Mouse (Mus musculus) olfactory bulb, adult 2 months (tissue): ENCODE measurements around the gene Kctd18. TPM values are rescaled to one million over a fixed set of nuclear protein-coding genes. Genes with fewer than 3 reads are reported as not detected.

Source experiments
- H3K27ac ChIP-seq: fragments of 200-500 bp; 2 replicates; pipeline ENCODE4 v1.5.1; 2012; ENCODE audit warnings: low read depth, low read length; ENCODE audit not compliant: insufficient read depth
- H3K4me1 ChIP-seq: fragments of 200-500 bp; 2 replicates; pipeline ENCODE4 v1.6.1; 2012; ENCODE audit warnings: low read length; ENCODE audit not compliant: control insufficient read depth, insufficient read depth
- H3K4me3 ChIP-seq: fragments of 200-500 bp; 2 replicates; pipeline ENCODE4 v1.5.1; 2012; ENCODE audit warnings: mild to moderate bottlenecking, low read depth, low read length, moderate library complexity; ENCODE audit not compliant: insufficient read depth
- CTCF ChIP-seq: fragments of 200-500 bp; IDR thresholded peaks from 2 replicates; pipeline ENCODE4 v1.5.1; 2012; ENCODE audit warnings: low read depth, mild to moderate bottlenecking, low read length, moderate library complexity; ENCODE audit not compliant: insufficient read depth
- POLR2A ChIP-seq: fragments of 200-500 bp; IDR thresholded peaks from 2 replicates; pipeline ENCODE4 v1.6.1; 2012; ENCODE audit warnings: mild to moderate bottlenecking, low read depth, low read length, moderate library complexity; ENCODE audit not compliant: insufficient read depth
- WGBS: fragments of 180-500 bp; shearing (Covaris S2); methylation state at CpG from one replicate; pipeline ENCODE4 v1.1.7; 2018; 5-methylcytosine and 5-hydroxymethylcytosine counted together
- polyA plus RNA-seq: library from polyadenylated mRNA; stranded (reverse); fragments of >200 nt; gene quantifications from 2 replicates; pipeline ENCODE4 v1.2.4, GENCODE M21; 2012; ENCODE audit warnings: low replicate concordance; ENCODE audit not compliant: missing spikeins, insufficient read depth, insufficient read length

The Kctd18 gene
- polyA plus RNA-seq, 1 experiment = not detected

DNA sequence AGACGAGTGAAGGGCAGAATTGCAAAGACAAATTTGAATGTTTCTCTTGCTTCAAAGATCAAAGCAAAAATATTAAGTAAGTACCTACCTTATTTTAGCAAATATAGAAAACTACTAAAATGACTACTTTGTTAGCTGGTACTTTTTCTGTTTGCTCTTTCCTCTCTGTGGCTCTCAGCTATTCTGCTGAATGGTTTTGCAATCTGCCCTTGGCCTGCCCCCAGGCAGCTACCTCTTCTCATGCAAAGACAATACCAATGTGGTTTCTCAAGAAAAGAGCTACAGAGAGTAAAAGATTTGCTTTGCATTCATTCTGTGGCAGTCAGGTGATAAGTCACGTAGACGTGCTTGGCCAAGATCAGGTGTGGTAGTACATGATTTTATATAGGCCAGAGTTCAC, 20.6 kb downstream of the Kctd18 start:
- WGBS = 77% methylated on average over 3 of the region's 3 CpGs

DNA sequence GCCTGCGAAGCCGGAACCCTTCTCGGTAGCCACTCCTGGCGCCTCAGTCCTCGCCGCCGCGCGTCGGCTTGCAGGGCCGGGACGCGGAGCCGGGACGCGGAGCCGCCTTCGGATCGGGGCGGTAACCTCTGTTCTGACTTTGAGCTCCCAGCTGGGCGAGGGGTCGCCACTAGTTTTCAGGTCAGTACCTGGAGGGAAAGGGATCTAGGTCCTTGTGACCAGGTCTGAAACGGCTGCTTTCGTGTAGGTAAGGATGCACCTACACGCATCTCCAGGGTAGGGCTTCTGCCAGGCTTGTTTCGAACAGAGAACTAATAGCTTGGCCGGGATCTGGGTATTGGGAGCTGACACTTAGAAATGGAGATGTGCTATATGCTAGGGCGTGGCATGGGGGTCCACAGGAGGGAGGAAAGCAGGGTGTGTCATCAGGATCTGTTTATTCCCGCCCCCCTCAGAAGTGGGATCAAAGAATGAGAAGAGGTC, 22.6 kb downstream of the Kctd18 start:
- under 1% methylated on average over 29 of the region's 29 CpGs for WGBS
- peak overlapping the region; percentile 73 for H3K4me3 ChIP-seq
- no peak overlapping the region for H3K27ac ChIP-seq
- H3K4me1 ChIP-seq = peaks cover 7% of the 10 kb centered on the region
- TF ChIP-seq POLR2A (no peak), CTCF (no peak)

More for the DNA sequence above, 20.6 kb downstream of the Kctd18 start:
- Histone ChIP-seq H3K4me3 (no peak overlapping the region), H3K27ac (no peak overlapping the region), H3K4me1 (peaks cover 7% of the 10 kb centered on the region)
- TF ChIP-seq CTCF (no peak), POLR2A (no peak)

DNA sequence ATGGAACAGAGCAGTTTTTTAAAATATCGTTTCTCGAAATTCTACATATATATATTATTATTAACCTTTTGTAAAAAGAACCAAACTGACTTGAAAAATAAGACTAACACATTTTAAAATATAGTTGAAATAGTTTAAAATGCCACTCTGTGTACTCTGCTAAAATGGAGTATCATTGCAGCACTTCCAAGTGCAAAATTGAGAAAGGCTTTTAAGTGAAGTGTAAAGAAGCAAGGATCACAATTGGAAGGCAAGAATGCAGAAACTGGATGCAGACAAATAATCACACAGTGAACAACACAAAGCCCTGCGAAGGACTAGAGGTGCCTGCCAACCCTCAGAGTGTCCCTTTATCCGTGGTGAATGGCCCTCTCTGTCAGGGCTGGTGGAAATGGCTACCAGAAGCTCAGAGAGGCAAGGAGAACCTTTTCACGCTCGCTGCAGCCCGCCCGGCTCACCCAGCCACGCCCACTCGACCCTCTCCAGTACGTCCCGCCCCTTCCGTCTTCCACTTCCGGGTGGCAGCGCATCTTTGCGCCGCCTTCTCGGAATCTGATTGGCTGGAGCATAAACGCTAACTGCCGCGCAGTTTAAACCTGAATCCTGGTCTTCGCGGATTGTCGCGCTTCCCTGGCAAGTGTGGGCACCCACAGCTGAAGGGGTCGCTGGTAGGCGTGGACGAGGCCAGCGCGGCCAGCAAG, 23.2 kb downstream of the Kctd18 start, which contains the start of gene Sgo2a:
Gene Sgo2a (plus strand): TSS at position 540 of the 701 bp plus-strand sequence.
- no peak for TF ChIP-seq CTCF
- peak; percentile 82 for TF ChIP-seq POLR2A
- Histone ChIP-seq H3K4me1 (peaks cover 7% of the 10 kb centered on the region), H3K4me3 (peak within 1 kb of the TSS; percentile 73), H3K27ac (peak within 1 kb of the TSS; percentile 74)
- WGBS = 6% methylated on average over 30 of the region's 30 CpGs

DNA sequence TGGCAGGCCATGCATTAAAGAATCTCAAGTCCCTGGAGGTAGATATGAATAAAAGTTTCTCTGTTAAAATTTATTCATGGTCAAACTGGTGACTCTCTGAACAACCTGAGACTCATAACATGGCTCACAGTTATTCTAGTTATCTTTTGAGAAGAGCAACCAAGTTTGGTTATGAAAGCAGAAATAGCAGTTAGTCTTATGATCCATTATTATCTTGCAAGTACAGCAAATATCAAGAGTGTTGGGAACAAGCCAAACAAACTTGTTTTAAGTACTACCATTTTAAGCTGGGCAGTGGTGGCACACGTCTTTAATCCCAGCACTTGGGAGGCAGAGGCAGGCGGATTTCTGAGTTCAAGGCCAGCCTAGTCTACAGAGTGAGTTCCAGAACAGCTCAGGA, 27.5 kb downstream of the Kctd18 start:
- TF ChIP-seq CTCF (no peak), POLR2A (no peak)
- H3K27ac ChIP-seq = no peak overlapping the region
- H3K4me1 ChIP-seq = peaks cover 3% of the 10 kb centered on the region
- 79% methylated on average over 2 of the region's 2 CpGs for WGBS
- no peak overlapping the region for H3K4me3 ChIP-seq

DNA sequence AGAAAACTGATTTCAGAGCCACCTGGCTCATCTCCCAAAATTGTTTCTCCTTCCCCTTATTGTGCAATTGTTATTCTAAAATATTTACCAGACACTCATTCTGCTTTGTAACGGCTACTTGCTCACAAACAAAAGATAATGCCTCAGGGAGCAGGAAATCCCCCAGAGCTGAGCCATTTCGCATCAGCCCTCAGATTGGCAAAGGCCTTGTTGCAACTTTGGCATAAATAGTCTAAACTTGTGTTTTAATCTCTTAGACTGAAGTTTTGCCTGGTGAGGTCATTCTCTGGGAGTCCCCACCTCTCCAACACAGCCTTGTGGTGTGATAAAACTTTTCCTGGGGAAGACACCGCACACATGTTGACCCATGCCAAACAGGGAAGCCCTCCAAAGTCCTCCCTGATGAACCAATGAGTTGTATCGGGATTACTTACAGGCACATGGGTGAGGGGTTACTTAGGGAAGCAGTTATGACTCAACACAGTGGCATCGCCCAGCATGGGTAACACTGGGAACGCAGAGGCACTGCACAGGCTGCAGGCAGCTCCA, 29.6 kb downstream of the Kctd18 start:
- WGBS = 40% methylated on average over 6 of the region's 6 CpGs
- Histone ChIP-seq H3K27ac (no peak overlapping the region), H3K4me3 (no peak overlapping the region), H3K4me1 (no peaks in the 10 kb centered on the region)
- TF ChIP-seq POLR2A (no peak), CTCF (no peak)

DNA sequence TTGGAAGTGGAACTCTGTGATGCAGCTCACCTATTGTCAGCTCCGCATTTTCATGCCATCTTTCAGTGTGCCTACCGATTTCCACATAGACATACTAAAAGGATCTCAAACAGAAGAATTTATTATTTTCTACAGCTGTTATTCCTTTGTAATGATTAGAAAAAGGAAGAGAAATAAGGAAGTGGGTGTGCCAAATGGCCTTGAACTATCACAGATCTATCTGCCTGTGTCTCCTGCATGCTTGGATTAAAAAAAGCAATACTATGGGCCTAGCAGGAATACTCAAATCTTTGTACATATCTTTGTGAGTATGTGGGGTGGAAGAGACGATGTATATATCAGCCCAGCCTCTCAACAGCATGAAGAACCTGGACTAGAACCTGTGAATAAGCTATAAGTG, 41.9 kb downstream of the Kctd18 start:
- no peak overlapping the region for H3K27ac ChIP-seq
- no peaks in the 10 kb centered on the region for H3K4me1 ChIP-seq
- no peak overlapping the region for H3K4me3 ChIP-seq
- WGBS = 91% methylated on average over 3 of the region's 3 CpGs
- TF ChIP-seq CTCF = no peak
- no peak for TF ChIP-seq POLR2A

DNA sequence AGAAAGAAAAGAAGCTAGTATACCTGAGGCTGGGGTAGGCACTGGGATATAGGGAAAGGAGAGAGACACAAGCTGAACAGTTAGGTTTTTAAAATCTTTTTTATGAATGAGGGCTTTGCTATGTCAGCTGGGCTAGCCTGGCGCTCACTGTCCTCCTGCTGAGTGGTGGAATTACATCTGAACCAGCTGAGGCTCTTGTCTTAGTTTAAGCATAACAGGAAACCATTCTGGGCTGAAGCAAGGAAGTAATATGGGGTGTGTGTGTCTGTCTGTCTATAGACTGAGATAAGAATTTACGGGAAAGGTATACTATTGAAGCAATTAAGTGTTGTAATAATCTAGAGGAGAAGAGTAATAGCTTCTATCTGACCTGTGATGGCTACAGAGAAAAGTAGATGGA, 47.2 kb downstream of the Kctd18 start:
- 96% methylated on average over 2 of the region's 2 CpGs for WGBS
- H3K4me1 ChIP-seq = peaks cover 4% of the 10 kb centered on the region

DNA sequence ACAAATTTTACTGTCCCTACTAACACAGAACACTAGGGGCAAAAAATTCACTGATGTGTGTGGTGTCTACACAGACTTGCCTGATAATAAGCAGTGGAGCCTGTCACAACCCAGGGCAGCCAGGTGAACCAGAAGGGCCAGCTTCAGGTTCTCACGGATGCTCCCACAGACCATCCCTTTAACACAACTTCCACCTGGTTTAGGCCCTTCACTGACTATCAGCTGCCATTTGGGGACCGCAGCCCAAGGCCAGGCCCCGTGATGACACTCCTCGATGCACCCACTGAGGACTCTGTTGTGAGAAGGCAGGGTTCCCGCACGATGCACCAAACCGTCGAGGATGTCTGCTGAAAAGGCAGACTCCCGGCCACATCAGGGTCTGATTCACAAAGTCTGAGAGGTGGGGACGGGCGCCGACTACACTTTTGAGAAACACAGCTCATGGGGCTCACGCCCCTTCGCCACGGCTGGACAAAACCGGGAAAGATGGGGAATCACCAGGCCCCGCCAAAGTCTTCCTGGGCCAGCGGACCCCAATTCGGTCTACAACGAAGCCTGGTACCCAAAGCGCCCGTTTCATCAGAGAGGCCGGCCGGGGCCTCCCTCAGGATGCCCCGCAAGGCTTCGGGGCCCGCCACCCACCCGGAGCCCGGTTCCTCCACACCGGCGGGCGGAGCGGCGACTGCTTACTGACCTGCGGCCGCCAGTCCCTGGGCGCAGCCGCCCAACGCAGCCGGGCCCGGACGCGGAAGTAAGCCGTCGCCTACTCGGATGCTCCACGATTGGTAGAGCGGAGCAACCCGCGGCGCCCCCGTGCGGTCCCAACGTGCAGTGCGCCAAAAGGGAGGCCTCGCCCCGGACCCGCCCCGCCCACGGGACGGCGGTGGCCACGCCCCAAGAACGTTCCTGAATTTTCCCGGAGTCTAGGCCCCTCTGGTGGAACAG, 49.2 kb downstream of the Kctd18 start:
- peak overlapping the region; percentile 27; the same call in 1 of the 2 replicates for H3K27ac ChIP-seq
- H3K4me1 ChIP-seq = peaks cover 4% of the 10 kb centered on the region
- peak overlapping the region; percentile 77 for H3K4me3 ChIP-seq
- under 1% methylated on average over 65 of the region's 65 CpGs for WGBS
- TF ChIP-seq CTCF = peak; percentile 85
- TF ChIP-seq POLR2A = peak; percentile 89

More for the DNA sequence above, 47.2 kb downstream of the Kctd18 start:
- TF ChIP-seq POLR2A (no peak), CTCF (no peak)
- H3K27ac ChIP-seq = no peak overlapping the region
- H3K4me3 ChIP-seq = no peak overlapping the region
